Mouse (Mus musculus) thymus, postnatal 0 days (tissue): Measurements from ENCODE around the gene Vmn1r118. TPM values are rescaled to one million over a fixed set of nuclear protein-coding genes. Genes with fewer than 3 reads are reported as not detected.
"Not testable (repeated sequence)": the region's sequence is repeated elsewhere in the genome, so short reads cannot be mapped to it uniquely, and the experiment has no call there.

ENCODE experiments used
- DNase-seq: peaks from one replicate; pipeline ENCODE4 v3.0.0-alpha.2; 2015; ENCODE audit warnings: low spot score
- polyA plus RNA-seq: library from polyadenylated mRNA; unstranded; fragments of >200 nt; fragmentation: Nextera tagmentation; extraction: Ambion mirVana; gene quantifications from 2 replicates; pipeline ENCODE4 v1.2.1, GENCODE M21; 2015

The Vmn1r118 gene
- not detected in 2 replicates for polyA plus RNA-seq

DNA sequence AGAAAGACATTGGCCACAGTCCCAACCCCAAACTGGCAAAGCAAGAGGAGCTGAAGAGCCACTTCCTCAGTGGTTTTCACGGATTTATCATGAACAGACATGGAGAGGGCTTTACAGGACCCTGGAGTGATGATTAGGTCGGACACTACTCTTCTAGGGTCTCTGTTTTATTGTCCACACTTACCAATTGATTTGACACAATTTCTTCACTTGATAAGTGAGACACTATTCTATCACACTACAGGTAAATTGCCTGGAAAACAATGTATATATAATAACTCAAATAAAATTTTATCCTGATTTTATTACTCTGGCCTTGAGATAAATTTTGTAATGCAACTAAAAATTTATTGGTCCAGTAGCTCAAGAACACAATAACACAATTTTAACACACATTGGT, at the start of gene Vmn1r118:
Vmn1r118 (minus strand) TSS at position 101 of the 400 bp plus-strand sequence.
- DNase-seq, result not testable (repeated sequence)

DNA sequence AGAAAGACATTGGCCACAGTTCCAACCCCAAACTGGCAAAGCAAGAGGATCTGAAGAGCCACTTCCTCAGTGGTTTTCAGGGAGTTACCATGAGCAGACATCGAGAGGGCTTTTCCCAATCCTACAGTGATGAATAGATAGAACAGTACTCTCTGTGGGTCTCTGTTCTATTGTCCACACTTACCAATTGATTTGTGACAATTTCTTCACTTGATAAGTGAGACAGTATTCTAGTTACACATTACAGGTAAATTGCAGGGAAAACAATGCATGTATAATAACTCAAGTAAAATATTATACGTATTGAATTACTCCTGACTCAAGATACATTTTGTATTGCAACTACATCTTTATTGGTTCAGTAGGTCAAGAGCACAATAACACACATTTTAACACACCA, 28.1 kb downstream of the Vmn1r118 start, which contains the start of gene Vmn1r117:
Vmn1r117 (minus strand) TSS at position 101 of the 400 bp plus-strand sequence.
- DNase-seq, result not testable (repeated sequence)

DNA sequence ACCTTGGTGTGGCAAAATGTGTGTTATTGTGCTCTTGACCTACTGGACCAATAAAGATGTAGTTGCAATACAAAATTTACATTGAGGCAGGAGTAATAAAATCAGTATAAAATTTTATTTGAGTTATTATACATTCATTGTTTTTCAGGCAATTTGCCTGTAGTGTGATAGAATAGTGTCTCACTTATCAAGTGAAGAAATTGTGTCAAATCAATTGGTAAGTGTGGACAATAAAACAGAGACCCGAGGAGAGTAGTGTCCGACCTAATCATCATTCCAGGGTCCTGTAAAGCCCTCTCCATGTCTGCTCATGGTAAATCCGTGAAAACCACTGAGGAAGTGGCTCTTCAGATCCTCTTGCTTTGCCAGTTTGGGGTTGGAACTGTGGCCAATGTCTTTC, 40.2 kb downstream of the Vmn1r118 start, which contains the start of gene Vmn1r116:
Vmn1r116 (plus strand) TSS at position 301 of the 400 bp plus-strand sequence.
- DNase-seq, result not testable (repeated sequence)

Other genes starting within 250 kb of the Vmn1r118 start
- not detected in 2 replicates for gene Vmn1r107, start 243.4 kb downstream of the Vmn1r118 start, polyA plus RNA-seq
- not detected in 2 replicates for gene Vmn1r111, start 209.1 kb downstream of the Vmn1r118 start, polyA plus RNA-seq
- not detected in 2 replicates for gene Gm10668, start 181.7 kb downstream of the Vmn1r118 start, polyA plus RNA-seq
- not detected in 2 replicates for gene Vmn1r112, start 141.2 kb downstream of the Vmn1r118 start, polyA plus RNA-seq
- not detected in 2 replicates for gene Vmn1r113, start 125.1 kb downstream of the Vmn1r118 start, polyA plus RNA-seq
- not detected in 2 replicates for gene Vmn1r114, start 100.2 kb downstream of the Vmn1r118 start, polyA plus RNA-seq
- not detected in 2 replicates for gene Vmn1r115, start 67.4 kb downstream of the Vmn1r118 start, polyA plus RNA-seq
- gene Vmn1r116, start 40.1 kb downstream of the Vmn1r118 start, polyA plus RNA-seq, result not detected in 2 replicates
- gene Vmn1r117, start 28.2 kb downstream of the Vmn1r118 start, polyA plus RNA-seq, result not detected in 2 replicates
- gene Vmn1r119, start 100.1 kb upstream of the Vmn1r118 start, polyA plus RNA-seq, result not detected in 2 replicates
- gene Vmn1r120, start 141.4 kb upstream of the Vmn1r118 start, polyA plus RNA-seq, result not detected in 2 replicates
- not detected in 2 replicates for gene Vmn1r121, start 186.2 kb upstream of the Vmn1r118 start, polyA plus RNA-seq
- gene Vmn1r122, start 221.8 kb upstream of the Vmn1r118 start, polyA plus RNA-seq, result not detected in 2 replicates
- gene Vmn1r123, start 249.8 kb upstream of the Vmn1r118 start, polyA plus RNA-seq, result not detected in 2 replicates